Mouse (Mus musculus): ENCODE measurements at regions not wholly inside any gene's neighbourhood (a gene's known extent, or its start where the extent isn't known, plus 50 kb on each side); places are given as distances from the start of the nearest gene placed in this dataset.

- DNase-seq (ENCODE audit: low spot score in 2 of 2), result peak in 1 of 2 experiments; percentile 8
These were observed 54.3 kb upstream of the Spry2 start for GRCm38 (mm10) chr14:105950924-105951323.

- DNase-seq (ENCODE audit: low spot score in 2 of 2), result no peak
These were observed 58.5 kb upstream of the Spry2 start for GRCm38 (mm10) chr14:105955082-105955481.

- no peak for DNase-seq (ENCODE audit: low spot score in 2 of 2)
These were observed 60.2 kb upstream of the Spry2 start for GRCm38 (mm10) chr14:105956796-105957195.

GRCm38 (mm10) chr14:105958005-105958404, 61.4 kb upstream of the Spry2 start:
- peak in 1 of 2 experiments; percentile 20 for DNase-seq (ENCODE audit: low spot score in 2 of 2)

- peak in 1 of 2 experiments; percentile 12 for DNase-seq (ENCODE audit: low spot score in 2 of 2)
These were observed 83.1 kb upstream of the Spry2 start for GRCm38 (mm10) chr14:105979544-105980323.

GRCm38 (mm10) chr14:105980324-105980680, 83.7 kb upstream of the Spry2 start:
- no peak for DNase-seq (ENCODE audit: low spot score in 2 of 2)

- no peak for DNase-seq (ENCODE audit: low spot score in 2 of 2)
These were observed 90.8 kb upstream of the Spry2 start for GRCm38 (mm10) chr14:105987341-105987882.

- DNase-seq (ENCODE audit: low spot score in 2 of 2), result no peak
These were observed 92.1 kb upstream of the Spry2 start for GRCm38 (mm10) chr14:105988738-105989137.

- DNase-seq (ENCODE audit: low spot score in 2 of 2), result no peak
These were observed 96.5 kb upstream of the Spry2 start for GRCm38 (mm10) chr14:105993124-105993523.

GRCm38 (mm10) chr14:105999801-106000200, 103.2 kb upstream of the Spry2 start:
- no peak for DNase-seq (ENCODE audit: low spot score in 2 of 2)

GRCm38 (mm10) chr14:106007769-106008168, 98.2 kb upstream of the Trim52 start:
- DNase-seq (ENCODE audit: low spot score in 2 of 2), result no peak

GRCm38 (mm10) chr14:106008951-106009350, 97.0 kb upstream of the Trim52 start:
- DNase-seq (ENCODE audit: low spot score in 2 of 2), result no peak

- no peak for DNase-seq (ENCODE audit: low spot score in 2 of 2)
These were observed 95.0 kb upstream of the Trim52 start for GRCm38 (mm10) chr14:106010961-106011360.

- peak; percentile 2 to 27 for DNase-seq (ENCODE audit: low spot score in 2 of 2)
These were observed 94.0 kb upstream of the Trim52 start for GRCm38 (mm10) chr14:106011991-106012427.

GRCm38 (mm10) chr14:106022806-106023205, 83.2 kb upstream of the Trim52 start:
- no peak for DNase-seq (ENCODE audit: low spot score in 2 of 2)

GRCm38 (mm10) chr14:106026815-106027214, 79.2 kb upstream of the Trim52 start:
- no peak for DNase-seq (ENCODE audit: low spot score in 2 of 2)

- no peak for DNase-seq (ENCODE audit: low spot score in 2 of 2)
These were observed 78.3 kb upstream of the Trim52 start for GRCm38 (mm10) chr14:106027686-106028085.

GRCm38 (mm10) chr14:106031094-106031493, 74.9 kb upstream of the Trim52 start:
- no peak for DNase-seq (ENCODE audit: low spot score in 2 of 2)

GRCm38 (mm10) chr14:106033793-106034192, 72.2 kb upstream of the Trim52 start:
- DNase-seq (ENCODE audit: low spot score in 2 of 2), result no peak

- DNase-seq (ENCODE audit: low spot score in 2 of 2), result no peak
These were observed 70.9 kb upstream of the Trim52 start for GRCm38 (mm10) chr14:106034933-106035665.

GRCm38 (mm10) chr14:106044274-106044673, 61.7 kb upstream of the Trim52 start:
- no peak for DNase-seq (ENCODE audit: low spot score in 2 of 2)

GRCm38 (mm10) chr14:106050231-106050630, 55.8 kb upstream of the Trim52 start:
- no peak for DNase-seq (ENCODE audit: low spot score in 2 of 2)
